In genomic region chr8:48842035-48842434, GRCm38 (mm10) we compare ENCODE assay signal across 9 mouse cellular contexts. TPM values are rescaled to one million over a fixed set of nuclear protein-coding genes. Genes with fewer than 3 reads are reported as not detected.
A peak's percentile ranks its signal among the peaks of the same experiment; 100 is the strongest.
DNase-seq lines count a peak whose midpoint lies in the region; ATAC-seq and TF ChIP-seq lines count a peak whose summit lies in the region.
"Had no signal": no experiment of that assay in that cellular context is flagged by ENCODE, and none has a peak within 500 bp of the region (broad histone marks: within the 10 kb centered on the region; RNA-seq: fewer than 3 reads in every experiment).

No protein-coding gene starts in this region.

- no peak for DNase-seq in heart, adult 2 months
- DNase-seq in hindbrain, embryonic 14.5 days (ENCODE audit: low spot score) = no peak
- peak; percentile 93 for DNase-seq in midbrain, embryonic 11.5 days (ENCODE audit: low spot score, missing footprints)
- DNase-seq in c-Kit-positive CD71-positive TER-119-positive erythroid progenitor cells, embryonic 14.5 days (ENCODE audit: low spot score) = no peak
- no peak for DNase-seq in thymus, postnatal 10 days (ENCODE audit: low spot score in 2 of 2)
- no peak for DNase-seq in layer of hippocampus, adult 8-10 months (ENCODE audit: low spot score in 2 of 2)

- peaks cover 23% of the 10 kb centered on the region for H3K27me3 ChIP-seq in heart, embryonic 11.5 days (ENCODE audit: control insufficient read depth, insufficient read depth, low read length)
- H3K27me3 ChIP-seq in heart, adult 2 months (ENCODE audit: control insufficient read depth, insufficient read depth, low read length) = peaks cover 6% of the 10 kb centered on the region; the same call in 1 of the 2 replicates
- H3K27me3 ChIP-seq in hindbrain, embryonic 14.5 days (ENCODE audit: control insufficient read depth, insufficient read depth, low read length) = peaks cover 9% of the 10 kb centered on the region; the same call in 1 of the 2 replicates
- peaks cover 19% of the 10 kb centered on the region for H3K27me3 ChIP-seq in midbrain, embryonic 11.5 days (ENCODE audit: control insufficient read depth, insufficient read depth, low read length)

- H3K9me3 ChIP-seq in heart, embryonic 11.5 days (replicated peaks; ENCODE audit: control insufficient read depth, low read length) = no peaks in the 10 kb centered on the region
- H3K9me3 ChIP-seq in hindbrain, embryonic 14.5 days (ENCODE audit: control insufficient read depth, low read length) = no peaks in the 10 kb centered on the region
- H3K9me3 ChIP-seq in midbrain, embryonic 11.5 days (ENCODE audit: control insufficient read depth, low read length) = no peaks in the 10 kb centered on the region

- H3K36me3 ChIP-seq in heart, embryonic 11.5 days (ENCODE audit: control insufficient read depth, insufficient read depth, low read length) = no peaks in the 10 kb centered on the region
- no peaks in the 10 kb centered on the region for H3K36me3 ChIP-seq in heart, adult 2 months (ENCODE audit: control insufficient read depth, insufficient read depth, low read length)
- H3K36me3 ChIP-seq in hindbrain, embryonic 14.5 days (replicated peaks; ENCODE audit: control insufficient read depth, insufficient read depth) = no peaks in the 10 kb centered on the region
- H3K36me3 ChIP-seq in midbrain, embryonic 11.5 days (ENCODE audit: control insufficient read depth, insufficient read depth, low read length) = no peaks in the 10 kb centered on the region

- no peaks in the 10 kb centered on the region for H3K79me2 ChIP-seq in heart, adult 2 months (replicated peaks; ENCODE audit: control insufficient read depth, insufficient read depth, low read length)

- ATAC-seq in heart, embryonic 11.5 days (replicated peaks; ENCODE audit: insufficient number of reproducible peaks, low FRiP score, low TSS enrichment) = no peak
- no peak for ATAC-seq in hindbrain, embryonic 14.5 days (ENCODE audit: low FRiP score)
- ATAC-seq in midbrain, embryonic 11.5 days (ENCODE audit: low FRiP score) = no peak

- no peak overlapping the region for H3K9ac ChIP-seq in heart, embryonic 11.5 days (ENCODE audit: low read depth, low read length)
- H3K9ac ChIP-seq in heart, adult 2 months (ENCODE audit: low read depth, low read length) = no peak overlapping the region
- H3K9ac ChIP-seq in hindbrain, embryonic 14.5 days = peak overlapping the region; percentile 70
- H3K9ac ChIP-seq in midbrain, embryonic 11.5 days (ENCODE audit: low read length) = peak overlapping the region; percentile 68

- peak overlapping the region; percentile 82 for H3K4me3 ChIP-seq in heart, embryonic 11.5 days (ENCODE audit: low read depth, low read length)
- H3K4me3 ChIP-seq in heart, adult 2 months = no peak overlapping the region
- peak overlapping the region; percentile 97; the same call in 1 of the 2 replicates for H3K4me3 ChIP-seq in cortical plate, adult 2 months (ENCODE audit: insufficient read depth, low read length)
- peak overlapping the region; percentile 67 for H3K4me3 ChIP-seq in hindbrain, embryonic 14.5 days (replicated peaks; ENCODE audit: low read length)
- H3K4me3 ChIP-seq in midbrain, embryonic 11.5 days (ENCODE audit: low read depth, low read length) = peak overlapping the region; percentile 80

- TF ChIP-seq EP300 in heart, adult 2 months (IDR thresholded peaks at IDR 0.05; ENCODE audit: insufficient read depth, low read depth, low read length) = no peak

- intact Hi-C loops in heart, adult 2 months (cut with DNase I) = loop anchor here (10.0 kb wide), 1 partner anchor 617 kb away; no protein-coding TSS in a partner anchor

- peaks cover 8% of the 10 kb centered on the region; the same call in 1 of the 2 replicates for H3K4me1 ChIP-seq in heart, embryonic 11.5 days (ENCODE audit: control insufficient read depth, insufficient read depth, low read length)
- H3K4me1 ChIP-seq in heart, adult 2 months (ENCODE audit: control insufficient read depth, insufficient read depth, low read length) = no peaks in the 10 kb centered on the region
- no peaks in the 10 kb centered on the region for H3K4me1 ChIP-seq in cortical plate, adult 2 months (ENCODE audit: control insufficient read depth, insufficient read depth, low read length)
- peaks cover 18% of the 10 kb centered on the region; the same call in 1 of the 2 replicates for H3K4me1 ChIP-seq in hindbrain, embryonic 14.5 days (replicated peaks; ENCODE audit: control insufficient read depth, insufficient read depth, low read length)
- H3K4me1 ChIP-seq in midbrain, embryonic 11.5 days (ENCODE audit: control insufficient read depth, insufficient read depth, low read length) = peaks cover 23% of the 10 kb centered on the region

- H3K4me2 ChIP-seq in heart, embryonic 11.5 days = peak overlapping the region; percentile 95
- peak overlapping the region; percentile 92 for H3K4me2 ChIP-seq in hindbrain, embryonic 14.5 days (replicated peaks)
- peak overlapping the region; percentile 51 for H3K4me2 ChIP-seq in midbrain, embryonic 11.5 days

- no peak overlapping the region for H3K27ac ChIP-seq in heart, embryonic 11.5 days (ENCODE audit: low read depth, low read length)
- no peak overlapping the region for H3K27ac ChIP-seq in heart, adult 2 months
- H3K27ac ChIP-seq in cortical plate, adult 2 months (ENCODE audit: insufficient read depth, low read length) = no peak overlapping the region
- H3K27ac ChIP-seq in hindbrain, embryonic 14.5 days = 0 out of 2 replicates have a peak overlapping the region, but pooled peaks have one; percentile 85
- H3K27ac ChIP-seq in midbrain, embryonic 11.5 days (ENCODE audit: low read depth, low read length) = peak overlapping the region; percentile 93; the same call in 1 of the 2 replicates

- TF ChIP-seq POLR2A in heart, adult 2 months (IDR thresholded peaks at IDR 0.05; ENCODE audit: insufficient read depth, low read depth, low read length) = no peak
- no peak for TF ChIP-seq POLR2A in cortical plate, adult 2 months (IDR thresholded peaks at IDR 0.05; ENCODE audit: extremely low read depth, insufficient read depth, low read length)

- WGBS in heart, embryonic 11.5 days (ENCODE audit: insufficient replicate concordance) = 7% methylated on average over 4 of the region's 4 CpGs
- 11% methylated on average over 4 of the region's 4 CpGs for WGBS in heart, adult 2 months
- WGBS in hindbrain, embryonic 14.5 days = 8% methylated on average over 4 of the region's 4 CpGs
- 6% methylated on average over 4 of the region's 4 CpGs for WGBS in midbrain, embryonic 11.5 days

- TF ChIP-seq CTCF in heart, adult 2 months (IDR thresholded peaks at IDR 0.05) = no peak
- no peak for TF ChIP-seq CTCF in cortical plate, adult 2 months (IDR thresholded peaks at IDR 0.05; ENCODE audit: extremely low read depth, insufficient read depth, low read length)

RNA-seq across cellular contexts. Expression of gene Tenm3, which starts 1.7 kb away (rescaled TPM):
- polyA plus RNA-seq in heart, embryonic 11.5 days (2014; fragmentation: Nextera tagmentation; extraction: Ambion mirVana) = 14.3 and 18.2 TPM in 2 replicates
- 1 to 10 TPM; 2.0 to 3.8 TPM for total RNA-seq in heart, adult 2 months (2021)
- 2.2 and 2.5 TPM in 2 replicates for polyA plus RNA-seq in heart, adult 2 months (2012; rRNA removed)
- 19.1 and 21.0 TPM in 2 replicates for polyA plus RNA-seq in cortical plate, adult 2 months (2012; rRNA removed)
- 43.7 and 46.8 TPM in 2 replicates for polyA plus RNA-seq in hindbrain, embryonic 14.5 days (2014; fragmentation: Nextera tagmentation; extraction: Ambion mirVana)
- 38.2 and 39.6 TPM in 2 replicates for polyA plus RNA-seq in midbrain, embryonic 11.5 days (2014; fragmentation: Nextera tagmentation; extraction: Ambion mirVana)
- total RNA-seq in layer of hippocampus, adult 8-10 months (2022) = 10 to 100 TPM; 83.3 to 88.6 (median 85.4) TPM
- total RNA-seq: common myeloid progenitor, adult 5-6 weeks had no signal

Comparison
In these comparisons a context has a peak if more than half of its experiments do, and no peak if none do; other contexts are left out.
1. H3K27ac ChIP-seq: peak in hindbrain, embryonic 14.5 days (single experiment) and midbrain, embryonic 11.5 days (single experiment); none in heart, embryonic 11.5 days (single experiment), heart, adult 2 months (single experiment) and cortical plate, adult 2 months (single experiment).
2. H3K9ac ChIP-seq: peak in hindbrain, embryonic 14.5 days (single experiment) and midbrain, embryonic 11.5 days (single experiment); none in heart, embryonic 11.5 days (single experiment) and heart, adult 2 months (single experiment).
3. Peak in every context shown above with its lines, with median percentiles within 50 percentile points of each other: H3K4me2 ChIP-seq.